Mouse (Mus musculus) heart, embryonic 13.5 days (tissue): ENCODE measurements at regions not wholly inside any gene's neighbourhood (a gene's known extent, or its start where the extent isn't known, plus 50 kb on each side); places are given as distances from the start of the nearest gene placed in this dataset.

Source experiments
- ATAC-seq: fragments of 200-750 bp; cut with Nextera tagmentation; 2 replicates; pipeline ENCODE4 v1.8.0; 2017; ENCODE audit warnings: moderate TSS enrichment; ENCODE audit not compliant: insufficient number of reproducible peaks, low FRiP score, low TSS enrichment; ENCODE audit errors: extremely low read depth
- H3K27ac ChIP-seq: fragments of 300-500 bp; sonication (generic); replicated peaks from 2 replicates; pipeline ENCODE4 v1.5.1; 2015; ENCODE audit warnings: moderate library complexity, mild to moderate bottlenecking, inconsistent platforms
- H3K27me3 ChIP-seq: fragments of 300-500 bp; sonication (generic); replicated peaks from 2 replicates; pipeline ENCODE4 v1.6.1; 2015; ENCODE audit warnings: mild to moderate bottlenecking, inconsistent platforms
- H3K36me3 ChIP-seq: fragments of 300-500 bp; sonication (generic); 2 replicates; pipeline ENCODE4 v1.6.1; 2015; ENCODE audit warnings: mild to moderate bottlenecking, inconsistent platforms
- H3K4me1 ChIP-seq: fragments of 300-500 bp; sonication (generic); 2 replicates; pipeline ENCODE4 v1.6.1; 2015; ENCODE audit warnings: inconsistent platforms
- H3K4me2 ChIP-seq: fragments of 300-500 bp; sonication (generic); 2 replicates; pipeline ENCODE4 v1.6.1; 2015; ENCODE audit warnings: inconsistent platforms, mild to moderate bottlenecking, moderate library complexity
- H3K4me3 ChIP-seq: fragments of 300-500 bp; sonication (generic); 2 replicates; pipeline ENCODE4 v1.5.1; 2015; ENCODE audit warnings: moderate library complexity, mild to moderate bottlenecking, inconsistent platforms
- H3K9ac ChIP-seq: fragments of 300-500 bp; sonication (generic); 2 replicates; pipeline ENCODE4 v1.6.1; 2015; ENCODE audit warnings: inconsistent platforms, mild to moderate bottlenecking, moderate library complexity
- H3K9me3 ChIP-seq: fragments of 300-500 bp; sonication (generic); 2 replicates; pipeline ENCODE4 v1.6.1; 2016; ENCODE audit warnings: inconsistent platforms
- WGBS: fragments of 180-500 bp; shearing (Covaris S2); methylation state at CpG from one replicate; pipeline ENCODE4 v1.1.7; 2015; ENCODE audit warnings: mixed read lengths; 5-methylcytosine and 5-hydroxymethylcytosine counted together

- no peaks in the 10 kb centered on the region for H3K36me3 ChIP-seq
- H3K9me3 ChIP-seq: no peaks in the 10 kb centered on the region
- H3K4me1 ChIP-seq: peaks cover 25% of the 10 kb centered on the region
- peak overlapping the region; percentile 67 for H3K4me2 ChIP-seq
- H3K27me3 ChIP-seq: peaks cover 12% of the 10 kb centered on the region
- no peak overlapping the region for H3K27ac ChIP-seq
- no peak overlapping the region for H3K9ac ChIP-seq
- ATAC-seq: no peak
- no peak overlapping the region for H3K4me3 ChIP-seq
- 62% methylated on average over 4 of the region's 4 CpGs for WGBS
These were observed 154.6 kb downstream of the Mycn start for GRCm38 (mm10) chr12:12787161-12787560.

GRCm38 (mm10) chr12:12783699-12784605 lies 157.8 kb downstream of the Mycn start:
- Histone ChIP-seq H3K27me3 (peaks cover 12% of the 10 kb centered on the region), H3K27ac (no peak overlapping the region), H3K4me1 (peaks cover 16% of the 10 kb centered on the region), H3K36me3 (no peaks in the 10 kb centered on the region), H3K9ac (no peak overlapping the region), H3K9me3 (peaks cover 5% of the 10 kb centered on the region; the same call in 1 of the 2 replicates), H3K4me3 (no peak overlapping the region), H3K4me2 (no peak overlapping the region)
- WGBS: 51% methylated on average over 11 of the region's 11 CpGs
- ATAC-seq: no peak

GRCm38 (mm10) chr12:12781526-12781925 lies 160.2 kb downstream of the Mycn start:
- peaks cover 9% of the 10 kb centered on the region for H3K4me1 ChIP-seq
- no peak for ATAC-seq
- 92% methylated on average over 5 of the region's 5 CpGs for WGBS
- H3K36me3 ChIP-seq: no peaks in the 10 kb centered on the region
- H3K4me3 ChIP-seq: no peak overlapping the region
- no peak overlapping the region for H3K4me2 ChIP-seq
- no peak overlapping the region for H3K27ac ChIP-seq
- no peak overlapping the region for H3K9ac ChIP-seq
- H3K27me3 ChIP-seq: peaks cover under 1% of the 10 kb centered on the region; the same call in 1 of the 2 replicates
- H3K9me3 ChIP-seq: peaks cover 5% of the 10 kb centered on the region; the same call in 1 of the 2 replicates

GRCm38 (mm10) chr12:12778563-12779256 lies 163.0 kb downstream of the Mycn start:
- Histone ChIP-seq H3K9me3 (peaks cover 5% of the 10 kb centered on the region; the same call in 1 of the 2 replicates), H3K9ac (no peak overlapping the region), H3K4me1 (peaks cover 9% of the 10 kb centered on the region), H3K27me3 (no peaks in the 10 kb centered on the region), H3K27ac (no peak overlapping the region; the same call in 1 of the 2 replicates), H3K4me2 (no peak overlapping the region), H3K4me3 (no peak overlapping the region), H3K36me3 (no peaks in the 10 kb centered on the region)
- ATAC-seq: no peak
- 13% methylated on average over 4 of the region's 4 CpGs for WGBS

- Histone ChIP-seq H3K27me3 (no peaks in the 10 kb centered on the region), H3K9ac (no peak overlapping the region)
- 57% methylated on average over 8 of the region's 8 CpGs for WGBS
These were observed 164.3 kb downstream of the Mycn start for GRCm38 (mm10) chr12:12777422-12777821.

GRCm38 (mm10) chr12:12776783-12777182 lies 164.9 kb downstream of the Mycn start:
- ATAC-seq: no peak
- Histone ChIP-seq H3K36me3 (no peaks in the 10 kb centered on the region), H3K9me3 (peaks cover 3% of the 10 kb centered on the region; the same call in 1 of the 2 replicates), H3K27me3 (no peaks in the 10 kb centered on the region), H3K4me3 (no peak overlapping the region), H3K9ac (no peak overlapping the region), H3K4me2 (no peak overlapping the region), H3K27ac (no peak overlapping the region), H3K4me1 (peaks cover 9% of the 10 kb centered on the region)
- WGBS: 76% methylated on average over 6 of the region's 6 CpGs

More at GRCm38 (mm10) chr12:12777422-12777821, 164.3 kb downstream of the Mycn start:
- no peak overlapping the region for H3K4me3 ChIP-seq
- H3K27ac ChIP-seq: no peak overlapping the region
- H3K9me3 ChIP-seq: peaks cover 5% of the 10 kb centered on the region; the same call in 1 of the 2 replicates
- H3K36me3 ChIP-seq: no peaks in the 10 kb centered on the region
- ATAC-seq: no peak
- H3K4me2 ChIP-seq: no peak overlapping the region
- H3K4me1 ChIP-seq: peaks cover 9% of the 10 kb centered on the region

- Histone ChIP-seq H3K4me1 (peaks cover 13% of the 10 kb centered on the region; the same call in 1 of the 2 replicates), H3K9ac (no peak overlapping the region), H3K9me3 (no peaks in the 10 kb centered on the region), H3K27me3 (no peaks in the 10 kb centered on the region), H3K4me2 (no peak overlapping the region), H3K4me3 (no peak overlapping the region), H3K36me3 (no peaks in the 10 kb centered on the region), H3K27ac (no peak overlapping the region)
- WGBS: 60% methylated on average over 4 of the region's 4 CpGs
- ATAC-seq: no peak
These were observed 170.7 kb downstream of the Mycn start for GRCm38 (mm10) chr12:12770970-12771369.

- Histone ChIP-seq H3K4me2 (no peak overlapping the region), H3K36me3 (no peaks in the 10 kb centered on the region), H3K27me3 (no peaks in the 10 kb centered on the region), H3K4me1 (peaks cover 13% of the 10 kb centered on the region; the same call in 1 of the 2 replicates), H3K27ac (no peak overlapping the region), H3K9ac (no peak overlapping the region), H3K4me3 (no peak overlapping the region), H3K9me3 (no peaks in the 10 kb centered on the region)
- no peak for ATAC-seq
- 59% methylated on average over 11 of the region's 11 CpGs for WGBS
These were observed 175.0 kb downstream of the Mycn start for GRCm38 (mm10) chr12:12766510-12767304.

GRCm38 (mm10) chr12:12765490-12766058 lies 176.1 kb downstream of the Mycn start:
- ATAC-seq: no peak
- Histone ChIP-seq H3K9me3 (no peaks in the 10 kb centered on the region), H3K36me3 (no peaks in the 10 kb centered on the region), H3K4me2 (no peak overlapping the region), H3K9ac (no peak overlapping the region), H3K4me3 (no peak overlapping the region), H3K27me3 (no peaks in the 10 kb centered on the region), H3K4me1 (peaks cover 13% of the 10 kb centered on the region; the same call in 1 of the 2 replicates), H3K27ac (no peak overlapping the region)
- WGBS: 42% methylated on average over 7 of the region's 7 CpGs

- H3K27ac ChIP-seq: no peak overlapping the region
- no peak for ATAC-seq
- H3K4me2 ChIP-seq: no peak overlapping the region
- no peak overlapping the region for H3K9ac ChIP-seq
- peaks cover 13% of the 10 kb centered on the region; the same call in 1 of the 2 replicates for H3K4me1 ChIP-seq
- H3K4me3 ChIP-seq: no peak overlapping the region
- H3K9me3 ChIP-seq: no peaks in the 10 kb centered on the region
- WGBS: 57% methylated on average over 8 of the region's 8 CpGs
- no peaks in the 10 kb centered on the region for H3K36me3 ChIP-seq
- H3K27me3 ChIP-seq: no peaks in the 10 kb centered on the region
These were observed 176.7 kb downstream of the Mycn start for GRCm38 (mm10) chr12:12765055-12765454.
